Mouse (Mus musculus) forebrain, embryonic 12.5 days (tissue): ENCODE results near the gene Xpo4. TPM values are rescaled to one million over a fixed set of nuclear protein-coding genes. Genes with fewer than 3 reads are reported as not detected.

Experiments used
- ATAC-seq: fragments of 200-750 bp; cut with Nextera tagmentation; 2 replicates; pipeline ENCODE4 v1.8.0; 2017; ENCODE audit warnings: moderate TSS enrichment; ENCODE audit not compliant: low FRiP score
- H3K27ac ChIP-seq: fragments of 300-500 bp; sonication (generic); 2 replicates; pipeline ENCODE4 v1.5.1; 2016; ENCODE audit warnings: mild to moderate bottlenecking
- H3K27me3 ChIP-seq: fragments of 300-500 bp; sonication (generic); 2 replicates; pipeline ENCODE4 v1.6.1; 2016; ENCODE audit warnings: mild to moderate bottlenecking
- H3K36me3 ChIP-seq: fragments of 300-500 bp; sonication (generic); replicated peaks from 2 replicates; pipeline ENCODE4 v1.6.1; 2016; ENCODE audit warnings: mild to moderate bottlenecking
- H3K4me1 ChIP-seq: fragments of 300-500 bp; sonication (generic); 2 replicates; pipeline ENCODE4 v1.6.1; 2016
- H3K4me2 ChIP-seq: fragments of 300-500 bp; sonication (generic); 2 replicates; pipeline ENCODE4 v1.6.1; 2016; ENCODE audit warnings: mild to moderate bottlenecking, moderate library complexity
- H3K4me3 ChIP-seq: fragments of 300-500 bp; sonication (generic); replicated peaks from 2 replicates; pipeline ENCODE4 v1.5.1; 2016; ENCODE audit warnings: mild to moderate bottlenecking
- H3K9ac ChIP-seq: fragments of 300-500 bp; sonication (generic); 2 replicates; pipeline ENCODE4 v1.6.1; 2016; ENCODE audit warnings: mild to moderate bottlenecking
- H3K9me3 ChIP-seq: fragments of 300-500 bp; sonication (generic); 2 replicates; pipeline ENCODE4 v1.6.1; 2016
- WGBS: fragments of 180-500 bp; shearing (Covaris S2); methylation state at CpG from one replicate; pipeline ENCODE4 v1.1.7; 2016; 5-methylcytosine and 5-hydroxymethylcytosine counted together
- polyA plus RNA-seq: library from polyadenylated mRNA; unstranded; fragments of >200 nt; fragmentation: Nextera tagmentation; extraction: Ambion mirVana; gene quantifications from 2 replicates; pipeline ENCODE4 v1.2.1, GENCODE M21; 2016

The Xpo4 gene
- polyA plus RNA-seq, 1 experiment from 2014 or later, result 26.3 TPM

DNA sequence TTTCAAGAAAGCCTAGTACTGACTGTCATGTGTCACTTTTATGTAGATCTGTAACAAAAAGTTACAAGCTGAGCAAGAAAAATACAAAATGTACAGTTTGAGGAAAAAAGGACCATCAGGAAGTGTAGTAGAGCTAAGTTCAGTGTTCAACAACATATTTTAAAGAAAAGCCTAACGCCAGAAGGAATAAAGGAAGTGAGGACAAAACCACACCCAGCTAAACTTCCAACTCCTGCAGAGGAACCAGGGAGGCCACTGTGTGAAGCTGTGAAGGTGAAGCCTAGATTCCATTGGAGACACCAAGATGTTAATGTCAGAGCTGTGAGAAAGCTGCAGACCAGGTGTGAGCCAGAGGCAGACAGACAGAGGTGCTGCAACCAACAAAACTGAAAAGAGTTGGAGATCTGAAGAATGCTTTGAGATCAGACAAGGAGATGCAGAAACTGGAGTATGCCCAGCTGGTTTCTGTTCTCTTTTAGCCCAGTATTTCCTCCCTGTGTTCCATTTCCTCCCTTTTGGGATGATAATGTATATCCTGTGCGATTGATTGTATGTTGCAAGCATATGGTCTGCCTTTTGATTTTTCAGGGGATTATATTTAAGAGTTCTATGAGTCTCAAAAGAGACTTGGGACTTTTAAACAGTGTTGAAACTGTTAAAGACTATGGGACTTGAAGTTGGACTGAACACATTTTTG is 88.7 kb downstream of the Xpo4 start:
- Histone ChIP-seq H3K4me2 (no peak overlapping the region), H3K36me3 (peaks cover 21% of the 10 kb centered on the region), H3K4me3 (no peak overlapping the region), H3K4me1 (no peaks in the 10 kb centered on the region), H3K27ac (no peak overlapping the region), H3K9ac (no peak overlapping the region), H3K27me3 (no peaks in the 10 kb centered on the region), H3K9me3 (no peaks in the 10 kb centered on the region)
- 93% methylated on average over 2 of the region's 2 CpGs for WGBS
- ATAC-seq, result no peak

DNA sequence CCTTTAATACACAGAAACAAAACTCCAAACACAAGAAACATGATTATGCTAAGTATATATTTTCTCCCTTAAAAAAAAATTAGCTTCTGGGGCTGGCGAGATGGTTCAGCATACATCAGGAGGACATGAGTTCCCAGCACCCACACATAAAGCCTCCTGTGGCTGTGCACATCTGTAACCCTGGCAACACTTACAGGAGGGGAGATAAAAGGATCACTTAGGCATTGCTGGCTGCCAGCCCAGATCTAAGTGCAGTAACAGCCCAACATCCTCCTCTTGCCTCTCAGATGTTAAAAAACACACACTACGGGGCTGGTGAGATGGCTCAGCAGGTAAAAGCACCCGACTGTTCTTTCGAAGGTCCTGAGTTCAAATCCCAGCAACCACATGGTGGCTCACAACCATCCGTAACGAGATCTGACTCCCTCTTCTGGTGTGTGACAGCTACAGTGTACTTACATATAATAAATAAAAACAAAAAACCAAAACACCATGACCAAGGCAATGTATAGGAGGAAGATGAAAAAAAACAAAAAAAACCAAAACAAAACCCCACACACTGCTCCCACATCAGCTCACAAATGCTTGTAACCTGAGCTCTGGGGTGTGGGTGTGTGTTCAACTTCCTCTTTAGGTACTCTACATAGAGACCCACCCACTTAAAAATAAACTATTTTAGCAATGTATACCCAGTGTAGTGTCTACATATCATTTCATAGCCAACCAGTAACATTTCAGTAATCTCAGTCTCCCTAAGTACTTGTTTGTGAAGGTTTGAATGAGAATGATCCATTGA is 90.2 kb downstream of the Xpo4 start:
- Histone ChIP-seq H3K27me3 (no peaks in the 10 kb centered on the region), H3K9me3 (no peaks in the 10 kb centered on the region), H3K27ac (no peak overlapping the region), H3K4me2 (no peak overlapping the region), H3K4me1 (peaks cover 6% of the 10 kb centered on the region), H3K4me3 (no peak overlapping the region), H3K9ac (no peak overlapping the region), H3K36me3 (peaks cover 12% of the 10 kb centered on the region)
- ATAC-seq, result no peak
- WGBS, result 82% methylated on average over 6 of the region's 6 CpGs

DNA sequence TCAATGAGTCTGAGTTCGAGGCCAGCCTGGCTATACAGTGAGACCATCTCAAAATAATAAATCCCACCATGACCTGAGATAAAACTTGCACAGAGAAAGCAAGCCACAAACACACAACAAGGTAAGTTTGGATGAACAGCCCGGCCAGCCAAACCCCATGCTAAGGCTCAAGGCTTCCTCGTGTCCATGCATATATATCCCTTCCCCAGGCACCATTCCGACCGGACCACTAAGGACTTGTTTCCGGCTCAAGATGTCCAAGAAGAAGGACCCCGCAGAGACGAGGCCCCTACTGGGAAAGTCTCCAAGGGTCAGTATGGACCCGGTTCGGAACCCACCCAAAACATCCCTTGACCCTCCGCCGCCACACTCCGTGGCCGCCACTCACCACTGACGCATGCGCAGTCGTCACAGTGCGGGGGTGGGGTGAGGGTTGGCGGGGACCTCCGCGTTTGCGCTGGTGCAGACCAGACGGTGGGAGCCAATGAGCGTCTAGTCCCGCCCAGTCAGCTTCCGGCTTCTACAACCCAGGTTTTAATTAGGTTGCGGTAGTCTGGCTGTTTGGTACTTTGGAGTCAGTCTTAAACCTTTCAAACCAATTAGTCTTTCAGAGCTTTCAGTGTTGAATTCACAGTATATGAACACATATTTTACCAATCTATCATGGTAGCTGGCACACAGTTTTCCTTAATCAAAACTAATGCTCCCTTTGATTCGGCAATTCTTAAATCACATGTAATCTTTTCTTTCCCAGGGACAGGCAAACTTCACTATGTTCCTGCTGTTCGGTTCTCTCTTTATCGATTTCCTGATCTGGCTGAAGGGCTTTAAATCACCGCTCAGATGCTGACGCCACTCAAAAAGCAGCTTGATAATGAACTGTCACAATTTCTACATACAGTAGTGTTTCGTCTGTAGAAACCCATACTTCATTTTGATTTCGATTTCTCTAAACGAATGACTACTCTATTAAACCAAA is 93.8 kb downstream of the Xpo4 start, which contains the start of gene Eef1akmt1:
Eef1akmt1 (minus strand) TSS at position 458 of the 979 bp plus-strand sequence.
- H3K27me3 ChIP-seq, result no peaks in the 10 kb centered on the region
- H3K4me2 ChIP-seq, result peak within 1 kb of the TSS; percentile 60
- 0 out of 2 replicates have a peak within 1 kb of the TSS, but pooled peaks have one; percentile 21 for H3K27ac ChIP-seq
- H3K4me1 ChIP-seq, result peaks cover 6% of the 10 kb centered on the region
- H3K4me3 ChIP-seq, result peak within 1 kb of the TSS; percentile 57
- H3K9ac ChIP-seq, result peak within 1 kb of the TSS; percentile 61
- H3K36me3 ChIP-seq, result peaks cover 4% of the 10 kb centered on the region; the same call in 1 of the 2 replicates
- ATAC-seq, result peak; percentile 100
- WGBS, result 11% methylated on average over 35 of the region's 35 CpGs
- no peaks in the 10 kb centered on the region for H3K9me3 ChIP-seq

- Histone ChIP-seq H3K27me3 (no peaks in the 10 kb centered on the region), H3K4me3 (no peak overlapping the region), H3K27ac (no peak overlapping the region), H3K4me2 (no peak overlapping the region), H3K4me1 (peaks cover 2% of the 10 kb centered on the region; the same call in 1 of the 2 replicates), H3K36me3 (no peaks in the 10 kb centered on the region), H3K9ac (no peak overlapping the region), H3K9me3 (no peaks in the 10 kb centered on the region)
- 91% methylated on average over 6 of the region's 6 CpGs for WGBS
- ATAC-seq, result no peak
These were observed 99.6 kb downstream of the Xpo4 start for GRCm38 (mm10) chr14:57565626-57566025.

DNA sequence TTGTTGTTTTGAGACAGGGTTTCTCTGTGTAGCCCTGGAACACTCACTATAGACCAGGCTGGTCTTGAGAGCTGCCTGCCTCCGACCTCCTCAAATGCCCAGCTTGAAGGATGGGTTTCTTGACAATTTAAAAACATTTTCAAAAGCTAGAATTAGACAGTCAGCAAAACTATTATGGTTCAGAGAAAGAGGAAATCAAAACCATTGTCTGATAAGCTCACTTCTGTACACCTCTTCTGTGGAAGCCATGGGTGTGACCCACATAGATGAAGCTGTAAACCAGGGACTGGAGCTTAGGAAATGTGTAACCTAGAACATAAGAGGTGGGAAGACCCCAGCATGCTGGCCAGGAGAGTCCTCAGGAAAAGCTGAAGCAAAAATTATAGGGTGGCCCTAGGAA is 108.3 kb downstream of the Xpo4 start:
- H3K27ac ChIP-seq, result no peak overlapping the region
- H3K36me3 ChIP-seq, result 0 out of 2 replicates have a peak, but pooled peaks cover 4% of the 10 kb centered on the region
- H3K27me3 ChIP-seq, result no peaks in the 10 kb centered on the region
- H3K9ac ChIP-seq, result no peak overlapping the region
- H3K9me3 ChIP-seq, result no peaks in the 10 kb centered on the region
- H3K4me2 ChIP-seq, result no peak overlapping the region
- no peak overlapping the region for H3K4me3 ChIP-seq
- no peak for ATAC-seq
- 88% methylated on average over 1 of the region's 1 CpGs for WGBS
- no peaks in the 10 kb centered on the region; the same call in 1 of the 2 replicates for H3K4me1 ChIP-seq

DNA sequence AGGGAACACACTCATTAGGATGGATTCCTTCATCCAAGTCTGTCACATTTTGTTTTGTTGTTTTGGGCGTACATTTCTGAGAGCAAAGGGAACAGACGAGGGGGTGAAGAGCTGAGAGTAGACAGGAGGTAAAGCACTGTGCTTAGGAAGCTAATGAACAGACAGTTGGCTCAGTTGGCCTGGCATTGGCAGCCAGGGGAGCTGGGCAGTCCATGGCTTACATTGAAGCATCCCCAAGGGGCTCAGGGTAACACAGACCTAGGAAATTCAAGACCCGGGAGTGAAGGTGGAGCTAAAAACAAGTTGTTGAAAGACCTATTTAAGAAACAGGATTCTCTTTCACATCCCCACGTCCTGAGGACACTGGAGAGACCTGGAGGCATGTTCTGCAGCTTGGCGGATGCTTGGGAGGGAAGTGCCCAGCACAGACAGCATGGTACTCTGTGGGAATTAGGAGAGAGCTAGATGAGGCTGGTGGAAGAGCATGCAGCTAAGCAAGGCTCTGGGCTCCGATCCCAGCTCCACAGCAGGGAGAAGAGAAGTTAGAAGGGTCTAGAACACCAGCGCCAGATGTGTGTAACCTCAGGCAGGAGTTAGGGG is 109.7 kb downstream of the Xpo4 start:
- Histone ChIP-seq H3K4me2 (no peak overlapping the region), H3K36me3 (0 out of 2 replicates have a peak, but pooled peaks cover 4% of the 10 kb centered on the region), H3K9me3 (no peaks in the 10 kb centered on the region), H3K4me1 (no peaks in the 10 kb centered on the region; the same call in 1 of the 2 replicates), H3K9ac (no peak overlapping the region), H3K4me3 (no peak overlapping the region), H3K27ac (no peak overlapping the region), H3K27me3 (no peaks in the 10 kb centered on the region)
- ATAC-seq, result no peak
- WGBS, result 86% methylated on average over 7 of the region's 7 CpGs

DNA sequence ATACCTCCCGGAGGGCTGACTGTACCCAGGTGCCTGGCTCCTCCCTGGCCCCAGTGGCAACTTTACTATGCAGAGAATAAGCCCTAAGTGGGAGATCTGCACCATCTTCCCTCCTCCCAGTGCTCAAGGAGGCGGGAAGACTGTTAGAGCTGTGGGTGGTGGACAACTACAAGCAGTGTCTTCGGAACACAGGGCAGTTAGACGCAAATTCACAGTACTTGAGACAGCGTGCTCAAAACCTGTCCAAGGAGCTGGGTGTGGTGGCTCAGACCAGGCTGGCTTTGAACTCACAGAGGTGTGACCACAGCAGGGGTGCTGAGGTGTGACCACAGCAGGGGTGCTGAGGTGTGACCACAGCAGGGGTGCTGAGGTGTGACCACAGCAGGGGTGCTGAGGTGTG is 110.8 kb downstream of the Xpo4 start:
- no peak overlapping the region for H3K4me3 ChIP-seq
- no peak for ATAC-seq
- no peak overlapping the region for H3K4me2 ChIP-seq
- H3K36me3 ChIP-seq, result peaks cover 15% of the 10 kb centered on the region; the same call in 1 of the 2 replicates
- H3K27ac ChIP-seq, result no peak overlapping the region
- H3K4me1 ChIP-seq, result no peaks in the 10 kb centered on the region
- WGBS, result 93% methylated on average over 5 of the region's 5 CpGs
- H3K9ac ChIP-seq, result no peak overlapping the region
- H3K9me3 ChIP-seq, result no peaks in the 10 kb centered on the region
- H3K27me3 ChIP-seq, result no peaks in the 10 kb centered on the region

- H3K4me1 ChIP-seq, result no peaks in the 10 kb centered on the region
- H3K4me3 ChIP-seq, result no peak overlapping the region
- no peak for ATAC-seq
- no peak overlapping the region for H3K27ac ChIP-seq
- H3K4me2 ChIP-seq, result no peak overlapping the region
- no peaks in the 10 kb centered on the region for H3K27me3 ChIP-seq
- H3K9me3 ChIP-seq, result no peaks in the 10 kb centered on the region
- no peak overlapping the region for H3K9ac ChIP-seq
- peaks cover 20% of the 10 kb centered on the region; the same call in 1 of the 2 replicates for H3K36me3 ChIP-seq
These were observed 112.3 kb downstream of the Xpo4 start for GRCm38 (mm10) chr14:57552945-57553344.

- no peak overlapping the region for H3K9ac ChIP-seq
- 89% methylated on average over 5 of the region's 5 CpGs for WGBS
- 0 out of 2 replicates have a peak, but pooled peaks cover 4% of the 10 kb centered on the region for H3K4me1 ChIP-seq
- H3K9me3 ChIP-seq, result no peaks in the 10 kb centered on the region
- no peak for ATAC-seq
- peaks cover 5% of the 10 kb centered on the region for H3K27me3 ChIP-seq
- H3K4me2 ChIP-seq, result no peak overlapping the region
- no peak overlapping the region for H3K27ac ChIP-seq
- no peak overlapping the region for H3K4me3 ChIP-seq
- peaks cover 16% of the 10 kb centered on the region; the same call in 1 of the 2 replicates for H3K36me3 ChIP-seq
These were observed 118.2 kb downstream of the Xpo4 start for GRCm38 (mm10) chr14:57547062-57547461.

GRCm38 (mm10) chr14:57546557-57547021 is 118.6 kb downstream of the Xpo4 start:
- no peaks in the 10 kb centered on the region for H3K9me3 ChIP-seq
- no peak overlapping the region for H3K9ac ChIP-seq
- peaks cover 16% of the 10 kb centered on the region; the same call in 1 of the 2 replicates for H3K36me3 ChIP-seq
- WGBS, result 32% methylated on average over 13 of the region's 13 CpGs
- no peak for ATAC-seq
- peaks cover 9% of the 10 kb centered on the region for H3K27me3 ChIP-seq
- H3K4me2 ChIP-seq, result no peak overlapping the region
- H3K4me1 ChIP-seq, result 0 out of 2 replicates have a peak, but pooled peaks cover 4% of the 10 kb centered on the region
- no peak overlapping the region for H3K4me3 ChIP-seq
- no peak overlapping the region for H3K27ac ChIP-seq

- H3K9ac ChIP-seq, result no peak overlapping the region
- WGBS, result 88% methylated on average over 8 of the region's 8 CpGs
- H3K9me3 ChIP-seq, result no peaks in the 10 kb centered on the region
- no peak overlapping the region for H3K4me3 ChIP-seq
- H3K27ac ChIP-seq, result no peak overlapping the region
- ATAC-seq, result no peak
- no peak overlapping the region for H3K4me2 ChIP-seq
- peaks cover 16% of the 10 kb centered on the region; the same call in 1 of the 2 replicates for H3K36me3 ChIP-seq
- 0 out of 2 replicates have a peak, but pooled peaks cover 4% of the 10 kb centered on the region for H3K4me1 ChIP-seq
- H3K27me3 ChIP-seq, result peaks cover 14% of the 10 kb centered on the region
These were observed 119.1 kb downstream of the Xpo4 start for GRCm38 (mm10) chr14:57546131-57546530.
